Mouse (Mus musculus) testis, adult 2 months (tissue): ENCODE data around the gene Cd1d1. TPM values are rescaled to one million over a fixed set of nuclear protein-coding genes. Genes with fewer than 3 reads are reported as not detected.
"Not testable (repeated sequence)": the region's sequence is repeated elsewhere in the genome, so short reads cannot be mapped to it uniquely, and the experiment has no call there.

Experiments used
- H3K27ac ChIP-seq: fragments of 200-500 bp; 2 replicates; pipeline ENCODE4 v1.5.1; 2012; ENCODE audit warnings: low read depth, low read length; ENCODE audit not compliant: control insufficient read depth, insufficient read depth
- H3K27me3 ChIP-seq: fragments of 200-500 bp; 2 replicates; pipeline ENCODE4 v1.6.1; 2012; ENCODE audit warnings: mild to moderate bottlenecking, low read length, moderate library complexity; ENCODE audit not compliant: control insufficient read depth, insufficient read depth
- H3K36me3 ChIP-seq: fragments of 200-500 bp; 2 replicates; pipeline ENCODE4 v1.6.1; 2012; ENCODE audit warnings: mild to moderate bottlenecking, low read length; ENCODE audit not compliant: control insufficient read depth, insufficient read depth
- H3K4me1 ChIP-seq: fragments of 200-500 bp; 2 replicates; pipeline ENCODE4 v1.6.1; 2012; ENCODE audit warnings: low read length; ENCODE audit not compliant: control insufficient read depth, insufficient read depth
- H3K4me3 ChIP-seq: fragments of 200-500 bp; 2 replicates; pipeline ENCODE4 v1.5.1; 2012; ENCODE audit warnings: low read depth, mild to moderate bottlenecking, low read length, moderate library complexity, mixed read lengths; ENCODE audit not compliant: control insufficient read depth
- CTCF ChIP-seq: fragments of 200-500 bp; IDR thresholded peaks from 2 replicates; pipeline ENCODE4 v1.5.1; 2012; ENCODE audit warnings: low read depth, mild to moderate bottlenecking, inconsistent platforms, low read length, moderate library complexity; ENCODE audit not compliant: control insufficient read depth, insufficient read depth, insufficient replicate concordance
- POLR2A ChIP-seq: fragments of 200-500 bp; IDR thresholded peaks from 2 replicates; pipeline ENCODE4 v1.6.1; 2012; ENCODE audit warnings: low read depth, mild to moderate bottlenecking, inconsistent platforms, low read length, moderate library complexity; ENCODE audit not compliant: control insufficient read depth
- polyA plus RNA-seq: library from polyadenylated mRNA; depleted of rRNA; stranded (reverse); fragments of >200 nt; gene quantifications from 2 replicates; pipeline ENCODE4 v1.2.3, GENCODE M21; 2012

Cd1d1 gene
- polyA plus RNA-seq, 1 experiment: 1.3 TPM

DNA sequence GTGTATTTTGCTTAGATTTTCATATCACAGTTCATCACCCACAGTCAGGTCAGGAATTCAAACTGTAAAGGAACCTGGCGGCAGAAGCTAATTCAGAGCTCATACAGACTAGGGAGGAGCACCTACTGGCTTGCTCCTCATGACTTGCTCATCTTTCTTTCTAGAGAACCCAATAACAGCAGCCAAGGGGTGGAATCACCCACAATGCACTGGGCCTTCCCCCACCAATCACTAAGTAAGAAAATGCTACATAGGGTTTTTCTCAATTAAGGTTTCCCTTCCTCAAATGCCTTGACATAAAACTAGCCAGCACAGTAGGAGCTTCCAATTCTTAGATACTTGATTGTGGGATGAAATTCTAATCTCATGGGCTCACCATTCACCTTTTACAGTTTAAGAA is 17.8 kb upstream of the Cd1d1 start:
- Histone ChIP-seq H3K27me3 (no peaks in the 10 kb centered on the region), H3K36me3 (no peaks in the 10 kb centered on the region), H3K27ac (no peak overlapping the region), H3K4me1 (no peaks in the 10 kb centered on the region), H3K4me3 (no peak overlapping the region)
- TF ChIP-seq CTCF (no peak), POLR2A (no peak)

DNA sequence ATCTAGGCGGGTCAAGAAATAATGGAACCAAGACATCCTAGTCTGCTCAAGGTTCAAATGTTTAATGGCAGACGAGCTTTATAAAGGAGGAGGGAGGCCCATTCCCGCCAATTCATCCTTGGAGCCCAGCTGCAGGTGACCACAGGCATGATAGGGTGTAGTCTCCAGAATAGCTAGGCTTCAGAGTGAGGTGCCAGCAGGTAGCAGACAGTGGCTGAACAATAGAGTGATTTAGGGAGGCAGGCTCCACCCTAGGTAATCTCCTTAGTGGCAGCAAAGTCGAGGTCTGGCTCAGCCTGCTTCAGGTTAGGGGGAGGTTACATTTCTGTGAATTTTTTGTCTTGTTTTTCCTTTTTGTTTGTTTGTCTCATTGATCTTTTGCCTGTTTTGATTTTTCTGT is 16.7 kb upstream of the Cd1d1 start:
- H3K27me3 ChIP-seq: no peaks in the 10 kb centered on the region

DNA sequence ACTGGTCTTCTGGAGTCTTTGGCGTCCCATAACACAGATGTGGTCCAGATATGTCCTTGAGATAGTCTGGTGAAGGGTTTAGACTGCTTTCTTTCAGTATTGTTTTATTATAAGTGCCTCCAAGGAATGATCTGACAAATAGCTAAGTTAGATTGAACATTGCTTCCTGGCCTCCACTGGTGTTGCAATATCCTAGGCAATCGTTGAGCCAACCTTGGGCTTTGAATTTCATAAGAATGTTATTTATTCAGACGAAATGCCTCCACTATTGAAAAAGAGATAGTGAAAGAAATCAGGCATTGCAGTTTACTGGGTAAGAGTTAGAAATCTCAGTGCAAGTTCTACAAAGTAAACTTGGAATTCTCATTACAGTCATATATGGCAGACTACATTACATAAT is 13.2 kb upstream of the Cd1d1 start:
- H3K36me3 ChIP-seq, H3K4me3 ChIP-seq, H3K27ac ChIP-seq, H3K4me1 ChIP-seq, H3K27me3 ChIP-seq: not testable (repeated sequence)

More for the DNA sequence above, 16.7 kb upstream of the Cd1d1 start:
- H3K4me1 ChIP-seq: no peaks in the 10 kb centered on the region
- no peaks in the 10 kb centered on the region for H3K36me3 ChIP-seq
- H3K4me3 ChIP-seq: no peak overlapping the region
- no peak for TF ChIP-seq POLR2A
- H3K27ac ChIP-seq: no peak overlapping the region

DNA sequence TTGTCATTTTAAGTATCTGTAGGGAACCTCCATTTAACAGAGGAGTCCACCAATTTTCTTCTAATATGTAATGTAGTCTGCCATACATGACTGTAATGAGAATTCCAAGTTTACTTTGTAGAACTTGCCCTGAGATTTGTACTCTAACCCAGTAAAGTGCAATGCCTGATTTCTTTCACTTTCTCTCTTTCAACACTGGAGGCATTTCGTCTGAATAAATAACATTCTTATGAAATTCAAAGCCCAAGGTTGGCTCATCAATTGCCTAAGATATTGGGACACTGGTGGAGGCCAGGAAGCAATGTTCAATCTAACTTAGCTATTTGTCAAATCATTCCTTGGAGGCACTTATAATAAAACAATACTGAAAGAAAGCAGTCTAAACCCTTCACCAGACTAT is 9.0 kb upstream of the Cd1d1 start:
- not testable (repeated sequence) for H3K36me3 ChIP-seq, H3K4me3 ChIP-seq, H3K27ac ChIP-seq, H3K27me3 ChIP-seq, H3K4me1 ChIP-seq

DNA sequence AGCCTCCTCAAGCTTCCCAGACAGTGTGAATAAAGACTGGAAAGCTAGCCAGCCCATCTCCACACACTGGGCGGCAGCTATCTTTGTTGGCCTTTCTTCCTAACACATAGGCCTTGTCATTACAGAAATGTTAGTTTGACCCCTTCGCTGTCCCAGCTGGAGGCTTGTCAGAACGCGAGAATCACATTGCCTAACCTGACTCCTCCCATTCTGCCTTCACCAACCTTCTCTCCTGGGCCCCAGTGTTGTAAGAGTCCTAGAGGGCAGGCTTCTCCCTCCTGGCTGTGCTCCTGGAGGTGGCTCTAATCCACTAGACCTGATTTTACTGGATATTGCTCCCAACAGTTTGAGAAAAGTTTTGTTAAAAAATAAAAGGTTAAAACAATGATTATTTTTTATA is 1.4 kb upstream of the Cd1d1 start:
- H3K36me3 ChIP-seq: no peaks in the 10 kb centered on the region
- H3K4me3 ChIP-seq: no peak overlapping the region
- no peak overlapping the region for H3K27ac ChIP-seq
- H3K4me1 ChIP-seq: peaks cover 7% of the 10 kb centered on the region
- H3K27me3 ChIP-seq: no peaks in the 10 kb centered on the region; the same call in 1 of the 2 replicates
- TF ChIP-seq CTCF (no peak), POLR2A (no peak)

DNA sequence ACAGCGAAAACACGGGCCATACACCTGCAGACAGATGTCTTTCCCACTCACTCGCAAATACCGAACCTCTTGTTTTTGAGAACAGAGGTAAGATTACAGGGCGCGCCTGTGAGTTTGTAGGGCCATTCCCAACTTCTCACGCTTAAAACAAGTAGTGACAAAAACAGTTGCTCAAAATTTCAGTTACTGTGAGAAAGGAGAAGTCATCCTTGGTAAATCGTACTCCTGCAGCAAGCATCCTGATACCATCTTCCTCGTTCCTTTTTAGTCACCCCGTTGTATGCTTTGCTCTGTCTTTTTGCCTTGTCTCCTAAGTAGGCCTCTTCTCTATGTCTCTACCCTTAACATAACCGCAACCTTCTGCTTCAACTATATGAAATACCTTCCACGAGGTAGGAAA is 810 bp upstream of the Cd1d1 start:
- Histone ChIP-seq H3K36me3 (no peaks in the 10 kb centered on the region), H3K27me3 (no peaks in the 10 kb centered on the region; the same call in 1 of the 2 replicates), H3K27ac (no peak overlapping the region), H3K4me3 (no peak overlapping the region), H3K4me1 (peaks cover 7% of the 10 kb centered on the region)
- TF ChIP-seq POLR2A: no peak
- TF ChIP-seq CTCF: no peak

DNA sequence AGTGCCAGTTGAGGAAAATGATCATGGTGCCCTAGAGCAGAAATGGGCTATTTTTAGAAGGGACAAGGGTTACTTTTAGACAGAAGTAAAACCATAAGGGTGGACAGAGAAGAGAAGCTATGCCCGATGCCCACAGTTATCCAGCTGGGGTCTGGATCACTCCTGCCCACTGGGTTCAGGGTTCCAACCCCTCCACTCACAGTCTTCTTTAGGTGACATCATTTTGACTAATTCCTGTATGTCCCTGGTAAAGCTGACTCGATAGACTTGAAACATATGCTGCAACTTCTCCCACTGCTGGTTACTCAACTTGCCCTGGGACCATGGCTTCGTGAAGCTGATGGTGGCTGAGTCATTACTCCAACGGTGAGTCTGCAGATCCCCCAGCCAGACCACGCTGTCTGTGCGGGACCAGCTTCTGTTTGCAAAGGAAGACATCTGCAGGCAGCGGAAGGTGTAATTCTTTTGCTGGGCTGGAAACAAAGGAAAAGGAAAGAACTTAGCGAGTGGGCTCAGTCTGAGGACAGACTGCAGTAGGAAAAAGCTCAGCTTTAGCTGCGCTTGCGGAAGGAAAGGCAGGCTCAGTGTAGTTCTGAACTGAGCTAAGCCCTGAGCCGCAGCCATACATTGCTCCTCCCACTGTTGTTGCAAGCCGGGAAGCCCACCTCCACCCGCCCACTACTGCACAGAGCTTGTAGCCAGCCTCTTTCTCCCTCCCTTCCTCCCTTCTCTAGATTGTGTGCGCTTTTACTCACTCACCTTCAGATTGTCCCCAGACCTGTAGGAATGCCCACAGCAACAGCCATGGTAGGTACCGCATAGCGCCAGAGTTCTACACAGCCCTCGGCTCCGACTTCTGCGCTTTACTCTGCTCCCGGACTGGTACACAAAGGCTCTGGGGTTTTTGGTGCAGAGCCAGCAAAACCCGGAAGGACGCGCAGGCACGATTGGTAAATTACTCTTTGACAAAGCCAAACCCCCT is 517 bp downstream of the Cd1d1 start:
- not testable (repeated sequence) for H3K27ac ChIP-seq, H3K27me3 ChIP-seq, H3K36me3 ChIP-seq, H3K4me1 ChIP-seq
- H3K4me3 ChIP-seq: peak overlapping the region; percentile 74

DNA sequence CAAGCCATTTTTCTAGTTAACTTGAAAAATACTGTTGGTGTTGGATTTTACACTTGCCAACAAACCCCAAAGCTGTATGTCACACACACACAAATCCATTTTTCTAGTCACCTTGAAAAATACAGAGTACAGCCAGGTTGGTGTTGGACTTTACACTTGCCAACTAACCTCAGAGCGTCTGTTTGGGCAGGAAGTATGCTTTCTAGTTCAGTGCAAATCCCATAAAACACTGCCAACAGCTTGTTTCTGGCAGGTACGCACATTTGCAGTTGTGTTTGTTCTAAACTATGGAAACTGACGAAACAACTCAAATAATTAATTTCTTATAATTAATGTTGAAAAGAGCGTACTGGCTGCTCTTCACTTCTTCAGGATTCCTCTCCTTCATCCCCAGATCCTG is 3.1 kb downstream of the Cd1d1 start:
- no peaks in the 10 kb centered on the region for H3K36me3 ChIP-seq
- H3K4me3 ChIP-seq: no peak overlapping the region
- H3K27ac ChIP-seq: no peak overlapping the region
- TF ChIP-seq CTCF: no peak
- no peak for TF ChIP-seq POLR2A
- no peaks in the 10 kb centered on the region; the same call in 1 of the 2 replicates for H3K27me3 ChIP-seq
- H3K4me1 ChIP-seq: peaks cover 7% of the 10 kb centered on the region
